Mouse (Mus musculus) lung, adult 2 months (tissue): ENCODE results near the gene Ptma. TPM values are rescaled to one million over a fixed set of nuclear protein-coding genes. Genes with fewer than 3 reads are reported as not detected.

Experiments used
- DNase-seq: peaks from one replicate; pipeline ENCODE4 v3.0.0; 2022
- H3K4me1 ChIP-seq: fragments of 200-500 bp; 2 replicates; pipeline ENCODE4 v1.6.1; 2011; ENCODE audit warnings: low read length; ENCODE audit not compliant: control insufficient read depth, insufficient read depth
- H3K4me3 ChIP-seq: fragments of 200-500 bp; replicated peaks from 2 replicates; pipeline ENCODE3; 2011; ENCODE audit warnings: low read depth, mild to moderate bottlenecking, control low read depth, low read length; ENCODE audit errors: extremely low read depth
- CTCF ChIP-seq: fragments of 200-500 bp; IDR thresholded peaks from 2 replicates; pipeline ENCODE4 v1.5.1; 2011; ENCODE audit warnings: mild to moderate bottlenecking, low read length, control low read depth; ENCODE audit not compliant: insufficient read depth
- POLR2A ChIP-seq: fragments of 200-500 bp; IDR thresholded peaks from 2 replicates; pipeline ENCODE4 v1.6.1; 2011; ENCODE audit warnings: low read depth, mild to moderate bottlenecking, control low read depth, low read length, borderline replicate concordance; ENCODE audit errors: extremely low read depth
- WGBS: fragments of 180-500 bp; shearing (Covaris S2); methylation state at CpG from one replicate; pipeline ENCODE4 v1.1.7; 2018; 5-methylcytosine and 5-hydroxymethylcytosine counted together
- polyA plus RNA-seq: library from polyadenylated mRNA; depleted of rRNA; stranded (reverse); fragments of >200 nt; gene quantifications from 2 replicates; pipeline ENCODE4 v1.2.3, GENCODE M21; 2012

The Ptma gene
- polyA plus RNA-seq, 1 experiment: 751 TPM

DNA sequence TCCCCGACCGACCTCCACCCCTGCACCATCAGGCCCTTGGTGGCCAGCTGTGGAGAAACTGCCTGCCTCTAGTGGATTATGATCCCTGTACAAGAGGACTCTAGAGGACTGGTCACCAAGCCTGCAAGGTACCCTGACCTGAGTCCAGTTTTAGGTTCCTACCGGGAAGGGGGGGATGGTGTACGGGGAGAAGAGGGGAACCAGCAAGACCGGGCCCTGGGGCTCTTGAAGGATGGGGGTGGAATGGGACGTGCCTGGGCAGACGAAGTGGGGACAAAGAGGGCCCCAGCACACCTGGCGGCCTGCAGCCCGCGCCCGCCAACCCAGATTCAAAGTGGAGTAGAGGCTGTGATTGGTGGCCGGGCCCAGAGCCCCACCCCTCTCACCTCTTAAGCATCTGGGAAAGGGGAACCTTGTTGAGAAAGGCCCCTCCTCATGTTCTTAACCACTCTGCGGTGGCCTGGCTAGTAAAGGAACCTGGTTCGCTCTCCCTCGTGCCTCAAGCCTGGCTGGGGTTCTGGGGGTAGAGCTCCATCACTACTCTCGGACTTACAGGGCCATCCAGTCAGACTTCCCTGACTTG lies 23.3 kb upstream of the Ptma start:
- TF ChIP-seq CTCF (no peak), POLR2A (no peak)
- Histone ChIP-seq H3K4me3 (peak overlapping the region; percentile 59), H3K4me1 (peaks cover 27% of the 10 kb centered on the region)
- WGBS: 35% methylated on average over 16 of the region's 16 CpGs
- peak; percentile 61 for DNase-seq

DNA sequence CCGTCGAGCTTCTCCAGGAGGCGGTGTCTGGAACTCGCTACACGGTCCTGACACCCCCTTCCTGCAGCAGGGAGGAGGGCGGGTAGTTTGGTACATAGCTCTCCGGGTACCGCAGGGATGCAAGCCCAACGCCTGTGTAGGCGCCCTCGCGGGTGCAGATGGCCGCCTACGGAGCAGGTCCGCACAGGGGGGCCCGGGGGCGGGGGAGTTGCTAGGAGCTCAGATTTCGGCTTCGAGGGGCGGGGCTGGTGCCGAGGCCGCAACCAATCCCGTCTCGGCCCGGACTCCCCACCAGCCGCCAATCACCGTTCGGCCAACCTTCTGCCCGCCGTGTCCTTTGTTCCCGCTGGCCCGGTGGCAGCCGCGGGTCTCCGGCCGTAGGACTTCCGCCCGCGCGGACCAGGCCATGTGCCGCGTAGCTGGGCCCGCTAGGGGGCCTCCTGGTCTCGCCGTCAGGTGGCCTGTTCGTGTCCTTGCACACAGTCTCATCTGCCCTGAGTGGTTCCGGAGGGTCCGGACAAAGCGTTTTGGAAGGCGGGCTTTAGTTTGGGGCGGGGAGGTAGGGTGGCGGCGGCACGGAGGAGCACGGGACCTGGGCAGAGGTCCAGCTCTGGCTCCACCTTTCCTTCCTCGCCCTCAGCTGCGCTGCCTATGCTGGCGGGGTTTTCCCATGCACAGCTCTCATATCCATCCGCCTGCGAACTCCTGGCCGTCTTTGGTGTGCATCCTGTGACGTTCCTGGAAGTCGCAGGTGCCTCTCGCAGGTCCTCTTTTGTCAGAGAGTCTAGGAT lies 22.4 kb upstream of the Ptma start:
- WGBS: under 1% methylated on average over 64 of the region's 64 CpGs
- peak; percentile 95 for DNase-seq
- Histone ChIP-seq H3K4me1 (peaks cover 27% of the 10 kb centered on the region), H3K4me3 (peak overlapping the region; percentile 65)
- peak; percentile 37 for TF ChIP-seq CTCF
- peak; percentile 89; the same call in 1 of the 2 replicates for TF ChIP-seq POLR2A

DNA sequence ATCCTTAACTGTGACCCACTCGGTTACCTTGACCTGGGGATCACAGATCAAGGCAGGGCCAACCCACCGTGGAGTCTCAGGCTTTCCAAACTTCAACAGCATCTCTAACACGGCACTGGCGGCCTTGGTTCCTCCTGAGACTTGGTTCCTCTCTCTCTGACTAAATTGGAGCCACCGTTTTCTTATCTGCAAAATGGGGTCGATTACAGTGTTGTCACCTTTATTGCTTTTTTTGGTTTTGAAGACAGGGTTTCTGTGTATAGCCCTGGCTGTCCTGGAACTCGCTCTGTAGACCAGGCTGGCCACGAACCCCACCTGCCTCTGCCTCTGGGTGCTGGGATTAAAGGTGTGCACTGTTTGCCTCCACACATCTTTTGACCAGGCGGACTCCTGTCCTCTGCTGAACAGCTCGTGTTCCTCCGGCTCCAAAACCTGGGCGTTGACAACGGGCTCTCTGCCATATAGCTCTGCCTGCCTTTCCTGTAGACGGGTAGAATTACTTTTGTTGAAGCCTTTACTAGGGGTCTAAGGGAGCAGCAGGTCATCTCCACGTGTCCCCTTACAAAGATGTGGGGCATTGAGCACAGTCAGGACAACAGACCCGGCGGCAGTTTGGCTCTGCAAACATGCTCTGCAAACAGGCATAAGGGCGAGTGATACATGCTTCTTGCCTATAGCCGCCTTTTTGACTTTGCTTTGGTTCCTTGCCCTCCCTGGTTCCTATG lies 21.7 kb upstream of the Ptma start:
- 13% methylated on average over 19 of the region's 19 CpGs for WGBS
- peak; percentile 41 for DNase-seq
- H3K4me1 ChIP-seq: peaks cover 25% of the 10 kb centered on the region
- no peak for TF ChIP-seq CTCF
- TF ChIP-seq POLR2A: peak; percentile 46; the same call in 1 of the 2 replicates
- H3K4me3 ChIP-seq: peak overlapping the region; percentile 65

DNA sequence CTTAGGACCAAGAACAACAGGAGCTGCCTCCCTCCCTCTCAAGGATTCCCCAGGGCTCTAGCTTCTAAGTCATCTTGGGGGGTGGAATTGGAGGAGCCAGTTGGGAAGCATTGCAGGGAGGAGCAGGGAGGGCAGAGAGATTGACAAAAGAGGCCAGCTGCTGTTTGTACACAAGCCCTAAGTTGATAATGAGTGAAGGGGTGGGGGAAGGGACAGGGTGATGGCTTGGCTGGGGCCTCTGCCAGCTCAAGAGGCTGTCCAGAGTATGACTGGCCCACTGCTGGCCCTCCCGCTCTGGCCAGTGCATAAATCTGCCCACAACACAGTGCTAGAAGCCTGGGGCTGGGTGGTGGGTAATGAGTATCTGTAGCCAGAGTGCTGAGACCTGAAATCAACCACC lies 21.1 kb upstream of the Ptma start:
- TF ChIP-seq CTCF: no peak
- TF ChIP-seq POLR2A: no peak

DNA sequence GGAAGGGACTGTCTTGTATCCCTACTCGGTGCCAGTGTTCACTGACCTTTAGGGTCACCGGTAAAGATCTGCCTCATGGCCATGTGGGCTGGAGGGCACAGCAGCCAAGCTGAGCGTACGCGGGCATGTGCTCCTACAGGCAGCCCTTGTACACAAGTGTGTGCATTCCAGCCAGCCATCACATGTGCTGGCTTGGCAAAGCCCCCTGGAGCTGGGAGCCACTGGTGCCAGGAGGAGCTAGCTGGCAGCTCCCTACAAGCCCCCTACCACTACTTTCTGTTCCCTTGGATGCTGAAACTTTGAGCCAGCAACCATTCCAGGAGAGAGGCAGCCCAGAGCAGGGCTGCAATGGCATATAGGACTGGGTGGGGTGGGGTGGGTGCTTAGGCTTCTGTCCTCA lies 20.1 kb upstream of the Ptma start:
- 70% methylated on average over 5 of the region's 5 CpGs for WGBS
- Histone ChIP-seq H3K4me3 (no peak overlapping the region), H3K4me1 (peaks cover 19% of the 10 kb centered on the region)
- DNase-seq: no peak
- TF ChIP-seq CTCF: no peak
- TF ChIP-seq POLR2A: no peak

More for the DNA sequence above, 21.1 kb upstream of the Ptma start:
- peak; percentile 33 for DNase-seq
- peaks cover 23% of the 10 kb centered on the region for H3K4me1 ChIP-seq
- 45% methylated on average over 1 of the region's 1 CpGs for WGBS
- H3K4me3 ChIP-seq: no peak overlapping the region

DNA sequence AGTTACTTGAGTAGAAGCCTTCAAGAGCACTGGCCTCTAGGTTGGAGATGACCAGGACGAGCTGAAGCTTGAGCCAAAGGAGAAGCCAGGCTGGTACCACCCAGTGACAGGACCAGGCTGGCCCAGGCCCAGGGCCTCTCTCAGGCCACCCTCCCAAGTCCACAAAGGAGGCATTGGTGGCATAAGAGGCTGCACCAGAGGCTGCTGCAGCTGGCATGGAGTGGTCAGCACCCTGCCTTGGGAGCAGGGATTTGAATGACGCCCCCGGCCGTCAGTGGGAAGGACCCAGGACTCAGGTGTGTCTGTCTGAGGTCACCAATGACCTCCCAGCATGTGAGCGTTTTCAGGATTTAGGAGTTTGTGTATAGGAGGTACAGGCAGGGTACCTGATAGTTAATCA lies 18.7 kb upstream of the Ptma start:
- Histone ChIP-seq H3K4me3 (no peak overlapping the region), H3K4me1 (peaks cover 15% of the 10 kb centered on the region)
- 94% methylated on average over 5 of the region's 5 CpGs for WGBS
- TF ChIP-seq POLR2A: no peak
- TF ChIP-seq CTCF: no peak
- DNase-seq: no peak

DNA sequence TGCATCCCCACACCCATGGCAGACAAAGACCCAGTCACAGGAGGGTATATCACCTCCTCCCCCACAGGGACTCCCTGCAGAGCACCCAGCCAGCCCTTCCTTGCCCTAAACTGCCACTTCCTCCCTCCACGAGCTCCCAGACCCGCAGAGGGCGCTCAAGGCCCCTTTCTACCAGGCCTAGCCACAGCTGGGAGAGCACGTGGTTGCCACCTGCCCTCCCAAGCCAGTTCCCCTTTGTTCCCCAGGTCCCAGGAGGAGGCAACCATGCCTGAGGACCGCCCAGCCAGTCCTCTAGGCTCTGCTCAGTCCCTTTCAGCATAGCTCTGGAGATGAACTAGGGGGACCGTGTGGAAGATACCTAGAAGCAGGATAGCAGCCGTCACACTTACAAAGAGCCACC lies 17.1 kb upstream of the Ptma start:
- Histone ChIP-seq H3K4me1 (peaks cover 11% of the 10 kb centered on the region), H3K4me3 (no peak overlapping the region)
- TF ChIP-seq POLR2A (0 out of 2 replicates have a peak, but pooled peaks have one; percentile 13), CTCF (peak; percentile 72)
- WGBS: 21% methylated on average over 7 of the region's 7 CpGs
- DNase-seq: peak; percentile 90

DNA sequence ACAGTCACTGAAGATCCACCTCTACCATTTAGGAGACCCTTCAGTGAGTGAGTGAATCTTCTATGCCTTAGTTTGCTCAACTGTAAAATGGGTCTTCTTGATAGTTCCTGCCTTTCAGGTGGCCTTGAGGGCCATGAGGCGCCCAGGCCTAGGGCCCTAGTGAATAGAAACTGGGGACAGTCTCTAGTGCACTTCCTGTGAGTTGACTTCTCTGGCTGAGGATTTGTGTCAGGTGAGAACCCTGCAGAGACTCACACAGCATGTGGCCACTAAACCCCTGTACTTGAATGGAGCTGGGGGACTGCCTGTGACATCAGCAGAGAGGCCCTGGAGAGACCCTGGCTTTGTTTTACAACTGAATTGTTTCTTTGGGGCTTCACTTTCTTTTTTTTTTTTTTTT lies 16.3 kb upstream of the Ptma start:
- H3K4me1 ChIP-seq: peaks cover 5% of the 10 kb centered on the region
- H3K4me3 ChIP-seq: no peak overlapping the region
- DNase-seq: no peak
- no peak for TF ChIP-seq POLR2A
- TF ChIP-seq CTCF: no peak
- 88% methylated on average over 1 of the region's 1 CpGs for whole genome bisulfite sequencing

DNA sequence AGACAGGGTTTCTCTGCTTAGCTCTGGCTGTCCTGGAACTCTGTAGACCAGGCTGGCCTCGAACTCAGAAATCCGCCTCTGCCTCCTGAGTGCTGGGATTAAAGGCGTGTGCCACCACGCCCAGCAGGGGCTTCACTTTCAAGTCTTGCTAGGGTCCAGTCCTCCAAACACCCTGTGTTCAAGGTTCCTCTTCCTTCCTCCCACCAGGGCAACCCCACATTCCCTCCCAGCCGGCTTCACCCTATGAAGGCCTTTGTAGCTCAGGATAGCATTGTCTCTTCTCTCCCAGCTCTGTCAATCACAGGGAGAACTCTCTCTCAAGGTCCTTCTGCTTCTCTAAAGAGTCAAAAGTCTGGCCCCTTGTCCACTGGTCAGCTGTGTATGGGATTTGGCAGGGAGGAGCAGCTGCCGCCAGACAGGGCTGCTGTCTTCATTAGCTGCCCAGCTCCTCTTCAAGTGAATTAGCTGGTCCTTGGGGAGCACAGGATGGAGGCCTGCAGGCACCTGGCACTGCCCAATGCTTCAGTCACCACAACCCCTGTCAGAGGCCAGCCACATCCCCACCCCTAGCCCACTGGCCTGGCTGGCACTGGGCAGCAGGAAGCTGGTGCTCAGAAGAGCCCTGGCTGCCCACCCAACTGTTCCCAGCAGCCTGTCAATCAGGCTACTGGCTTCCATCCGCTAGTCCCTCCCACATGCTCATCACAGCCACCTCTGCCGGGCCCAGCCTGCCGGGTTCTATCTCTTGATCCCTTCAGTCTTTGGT lies 15.7 kb upstream of the Ptma start:
- no peaks in the 10 kb centered on the region; the same call in 1 of the 2 replicates for H3K4me1 ChIP-seq
- no peak for DNase-seq
- TF ChIP-seq POLR2A: no peak
- WGBS: 80% methylated on average over 9 of the region's 9 CpGs
- H3K4me3 ChIP-seq: no peak overlapping the region
